Mouse (Mus musculus): ENCODE measurements around the gene Rpap2. TPM values are rescaled to one million over a fixed set of nuclear protein-coding genes. Genes with fewer than 3 reads are reported as not detected.

Gene Rpap2
- polyA plus RNA-seq, 1 experiment from 2014 or later: 14.8 TPM

DNA sequence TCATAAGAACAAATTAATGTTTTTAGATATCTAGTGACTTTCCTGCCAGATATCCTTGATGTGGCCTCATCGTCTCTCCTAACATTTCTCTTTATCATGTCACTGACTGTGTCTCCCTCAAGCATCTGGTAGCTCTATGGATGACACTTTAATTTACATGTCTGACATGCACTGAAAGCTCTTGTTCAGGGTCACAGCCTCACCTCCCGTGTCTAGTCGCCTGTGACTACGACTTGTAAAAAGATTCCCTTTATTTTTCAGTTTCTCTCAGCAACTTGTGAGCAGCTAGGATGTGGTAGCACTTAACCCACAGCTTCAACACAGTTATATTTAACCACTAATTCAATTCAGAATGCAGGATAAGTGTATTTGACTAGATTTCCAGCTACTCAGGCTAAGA, 50.4 kb downstream of the Rpap2 start:
- Histone ChIP-seq H3K9me3 (ENCODE audit: control insufficient read depth, low read length) (no peaks in the 10 kb centered on the region), H3K4me3 (ENCODE audit: control insufficient read depth in 1 of 2, insufficient read depth in 1 of 2, low read depth in 1 of 2, low read length in 2 of 2) (no peak overlapping the region), H3K4me1 (ENCODE audit: control insufficient read depth in 2 of 2, insufficient read depth in 2 of 2, low read length in 2 of 2) (no peaks in the 10 kb centered on the region), H3K9ac (ENCODE audit: low read length) (no peak overlapping the region), H3K36me3 (ENCODE audit: control insufficient read depth, insufficient read depth, low read length) (peaks cover 5% of the 10 kb centered on the region), H3K27me3 (ENCODE audit: control insufficient read depth, insufficient read depth, low read length) (no peaks in the 10 kb centered on the region), H3K27ac (replicated peaks in 1 of 2; ENCODE audit: control insufficient read depth in 1 of 2, insufficient read depth in 1 of 2, low read depth in 2 of 2, low read length in 2 of 2) (no peak overlapping the region), H3K4me2 (ENCODE audit: low read length) (no peak overlapping the region)
- no peak for ATAC-seq (ENCODE audit: insufficient number of reproducible peaks, insufficient read depth, low FRiP score, low read depth)
- WGBS: 83% methylated on average over 4 of the region's 4 CpGs

DNA sequence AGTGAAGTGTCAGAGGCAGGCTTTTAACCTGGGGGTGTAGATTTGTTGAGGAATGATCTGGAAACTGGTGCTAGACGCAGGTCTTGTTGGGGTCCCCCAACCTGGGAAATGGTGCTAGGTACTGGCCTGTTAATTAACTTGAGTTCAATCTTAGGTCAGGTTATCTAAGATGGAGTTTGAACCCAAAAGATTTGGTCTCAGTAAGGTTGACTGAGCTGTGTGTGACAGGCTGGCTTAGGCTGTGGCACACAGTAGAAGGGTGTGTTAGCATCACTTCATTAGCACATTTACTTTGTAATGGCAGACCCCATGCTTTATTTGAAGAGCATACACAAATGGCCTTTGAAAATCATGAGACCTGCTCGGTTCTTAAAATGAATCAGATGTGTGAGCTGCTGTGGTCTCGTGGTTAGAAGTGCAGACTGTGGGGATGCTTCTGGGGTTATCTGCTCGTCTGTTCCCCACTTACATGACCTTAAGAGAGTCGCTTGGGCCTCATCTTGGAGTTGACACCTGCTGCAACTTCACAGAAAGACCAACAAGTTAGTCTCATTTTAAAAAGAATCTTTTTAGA, 51.5 kb downstream of the Rpap2 start:
- 77% methylated on average over 5 of the region's 5 CpGs for WGBS
- no peak overlapping the region for H3K4me2 ChIP-seq (ENCODE audit: low read length)

DNA sequence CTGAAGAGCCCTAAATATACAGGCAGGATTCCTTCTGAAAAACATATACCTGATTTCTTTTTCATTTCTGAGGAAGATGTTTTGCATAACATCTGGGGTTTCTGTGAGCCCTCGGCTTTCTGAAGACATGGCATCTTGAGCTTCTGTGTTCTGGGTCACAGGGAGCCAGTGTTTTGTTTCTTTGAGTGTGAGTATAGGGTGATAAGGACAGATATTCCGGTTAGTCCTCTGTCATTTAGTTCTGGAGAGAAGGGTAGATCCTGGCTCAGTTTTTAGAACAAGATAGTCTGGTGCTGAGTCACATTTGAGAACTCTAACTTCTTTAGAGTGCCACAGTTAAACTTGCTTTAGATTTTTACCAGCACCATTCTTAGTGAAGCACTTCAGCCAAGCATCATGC, 52.5 kb downstream of the Rpap2 start:
- no peaks in the 10 kb centered on the region for H3K36me3 ChIP-seq (ENCODE audit: control insufficient read depth, insufficient read depth, low read length)
- no peak for ATAC-seq (ENCODE audit: insufficient number of reproducible peaks, insufficient read depth, low FRiP score, low read depth)
- WGBS: 50% methylated on average over 2 of the region's 2 CpGs
- H3K9ac ChIP-seq (ENCODE audit: low read length): no peak overlapping the region
- H3K4me3 ChIP-seq (ENCODE audit: control insufficient read depth in 1 of 2, insufficient read depth in 1 of 2, low read depth in 1 of 2, low read length in 2 of 2): no peak overlapping the region
- no peak overlapping the region for H3K4me2 ChIP-seq (ENCODE audit: low read length)
- no peaks in the 10 kb centered on the region for H3K9me3 ChIP-seq (ENCODE audit: control insufficient read depth, low read length)
- no peak overlapping the region for H3K27ac ChIP-seq (replicated peaks in 1 of 2; ENCODE audit: control insufficient read depth in 1 of 2, insufficient read depth in 1 of 2, low read depth in 2 of 2, low read length in 2 of 2)
- H3K4me1 ChIP-seq (ENCODE audit: control insufficient read depth in 2 of 2, insufficient read depth in 2 of 2, low read length in 2 of 2): no peaks in the 10 kb centered on the region
- H3K27me3 ChIP-seq (ENCODE audit: control insufficient read depth, insufficient read depth, low read length): no peaks in the 10 kb centered on the region

More for the DNA sequence above, 51.5 kb downstream of the Rpap2 start:
- no peak overlapping the region for H3K27ac ChIP-seq (replicated peaks in 1 of 2; ENCODE audit: control insufficient read depth in 1 of 2, insufficient read depth in 1 of 2, low read depth in 2 of 2, low read length in 2 of 2)
- ATAC-seq (ENCODE audit: insufficient number of reproducible peaks, insufficient read depth, low FRiP score, low read depth): no peak
- H3K9me3 ChIP-seq (ENCODE audit: control insufficient read depth, low read length): no peaks in the 10 kb centered on the region
- no peaks in the 10 kb centered on the region for H3K4me1 ChIP-seq (ENCODE audit: control insufficient read depth in 2 of 2, insufficient read depth in 2 of 2, low read length in 2 of 2)
- H3K4me3 ChIP-seq (ENCODE audit: control insufficient read depth in 1 of 2, insufficient read depth in 1 of 2, low read depth in 1 of 2, low read length in 2 of 2): no peak overlapping the region
- no peaks in the 10 kb centered on the region for H3K27me3 ChIP-seq (ENCODE audit: control insufficient read depth, insufficient read depth, low read length)
- no peak overlapping the region for H3K9ac ChIP-seq (ENCODE audit: low read length)
- no peaks in the 10 kb centered on the region for H3K36me3 ChIP-seq (ENCODE audit: control insufficient read depth, insufficient read depth, low read length)

DNA sequence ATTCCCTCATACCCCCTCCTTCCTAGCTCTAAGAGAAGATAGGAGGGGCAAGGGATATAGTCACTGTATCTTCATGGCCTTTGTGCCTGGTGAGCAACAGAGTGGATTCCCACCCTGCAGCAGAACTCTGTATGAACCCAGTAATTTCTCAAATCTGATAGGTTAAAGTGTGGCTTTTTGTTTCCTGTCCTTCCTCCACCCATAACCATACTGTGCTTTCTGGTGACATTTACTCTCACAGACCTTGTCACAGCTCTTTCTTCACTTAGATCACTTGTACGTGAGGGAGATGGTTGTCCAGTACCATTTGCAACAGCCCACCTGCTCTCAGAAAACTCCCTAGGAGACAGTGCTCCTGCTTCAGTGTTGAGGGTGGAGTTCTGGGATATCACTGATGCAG, 53.3 kb downstream of the Rpap2 start:
- WGBS: 93% methylated on average over 1 of the region's 1 CpGs
- Histone ChIP-seq H3K4me1 (ENCODE audit: control insufficient read depth in 2 of 2, insufficient read depth in 2 of 2, low read length in 2 of 2) (no peaks in the 10 kb centered on the region), H3K9ac (ENCODE audit: low read length) (no peak overlapping the region), H3K27me3 (ENCODE audit: control insufficient read depth, insufficient read depth, low read length) (no peaks in the 10 kb centered on the region), H3K4me2 (ENCODE audit: low read length) (no peak overlapping the region), H3K27ac (replicated peaks in 1 of 2; ENCODE audit: control insufficient read depth in 1 of 2, insufficient read depth in 1 of 2, low read depth in 2 of 2, low read length in 2 of 2) (no peak overlapping the region), H3K4me3 (ENCODE audit: control insufficient read depth in 1 of 2, insufficient read depth in 1 of 2, low read depth in 1 of 2, low read length in 2 of 2) (no peak overlapping the region), H3K9me3 (ENCODE audit: control insufficient read depth, low read length) (no peaks in the 10 kb centered on the region), H3K36me3 (ENCODE audit: control insufficient read depth, insufficient read depth, low read length) (no peaks in the 10 kb centered on the region)
- no peak for ATAC-seq (ENCODE audit: insufficient number of reproducible peaks, insufficient read depth, low FRiP score, low read depth)

DNA sequence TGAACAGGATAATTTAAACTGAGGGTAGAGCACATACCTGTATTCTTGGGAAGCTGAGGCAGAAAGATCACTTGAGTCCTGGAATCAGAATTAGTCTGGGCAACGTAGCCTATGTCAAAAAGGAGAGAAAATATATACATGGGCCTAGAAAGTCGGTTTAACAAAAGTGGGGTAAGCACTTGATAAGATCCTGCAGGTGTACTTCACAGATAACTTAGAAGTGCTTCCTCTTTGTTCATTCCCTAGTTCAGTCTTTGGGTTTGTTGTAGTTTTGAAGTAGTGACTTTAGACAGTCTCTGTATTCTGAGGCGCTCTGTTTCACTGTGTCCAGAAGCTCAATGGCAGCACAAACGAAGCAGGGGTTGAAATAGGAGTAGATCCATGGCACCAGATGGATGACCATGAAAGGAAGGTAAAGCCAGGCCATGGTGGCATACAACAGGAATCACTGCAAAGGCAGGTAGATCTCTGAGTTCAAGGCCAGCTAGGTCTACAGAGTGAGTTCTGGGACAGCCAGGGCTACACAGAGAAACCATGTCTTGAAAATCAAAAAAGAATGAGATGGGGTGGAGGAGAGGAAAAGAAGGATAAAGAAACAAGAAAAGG, 55.0 kb downstream of the Rpap2 start:
- Histone ChIP-seq H3K27ac (replicated peaks in 1 of 2; ENCODE audit: control insufficient read depth in 1 of 2, insufficient read depth in 1 of 2, low read depth in 2 of 2, low read length in 2 of 2) (no peak overlapping the region), H3K4me1 (ENCODE audit: control insufficient read depth in 2 of 2, insufficient read depth in 2 of 2, low read length in 2 of 2) (no peaks in the 10 kb centered on the region), H3K4me2 (ENCODE audit: low read length) (no peak overlapping the region), H3K9ac (ENCODE audit: low read length) (no peak overlapping the region), H3K36me3 (ENCODE audit: control insufficient read depth, insufficient read depth, low read length) (0 out of 2 replicates have a peak, but pooled peaks cover 8% of the 10 kb centered on the region), H3K27me3 (ENCODE audit: control insufficient read depth, insufficient read depth, low read length) (no peaks in the 10 kb centered on the region), H3K4me3 (ENCODE audit: control insufficient read depth in 1 of 2, insufficient read depth in 1 of 2, low read depth in 1 of 2, low read length in 2 of 2) (no peak overlapping the region), H3K9me3 (ENCODE audit: control insufficient read depth, low read length) (no peaks in the 10 kb centered on the region)
- ATAC-seq (ENCODE audit: insufficient number of reproducible peaks, insufficient read depth, low FRiP score, low read depth): no peak
- WGBS: 83% methylated on average over 4 of the region's 4 CpGs

DNA sequence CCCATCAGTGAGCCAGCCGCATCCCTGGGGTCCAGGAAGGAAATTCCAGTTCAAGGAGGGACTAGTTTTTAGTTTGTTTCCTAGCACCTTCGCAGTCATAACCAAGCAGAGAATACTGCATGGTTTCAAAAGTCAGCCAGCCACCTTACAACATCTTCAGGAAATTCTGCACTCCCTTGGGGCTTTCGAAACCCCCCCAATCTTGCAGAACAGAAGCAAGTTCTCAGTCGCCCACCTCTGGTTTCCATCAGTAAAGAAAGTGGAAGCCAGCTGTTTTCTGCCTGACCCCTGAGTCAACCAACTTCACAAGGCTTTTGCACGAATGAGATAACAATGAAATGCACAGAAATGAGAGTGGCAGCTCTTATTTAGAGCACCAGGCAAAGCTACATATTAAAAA, 81.2 kb downstream of the Rpap2 start:
- H3K9me3 ChIP-seq (ENCODE audit: control insufficient read depth, low read length): no peaks in the 10 kb centered on the region
- WGBS: 46% methylated on average over 5 of the region's 5 CpGs

DNA sequence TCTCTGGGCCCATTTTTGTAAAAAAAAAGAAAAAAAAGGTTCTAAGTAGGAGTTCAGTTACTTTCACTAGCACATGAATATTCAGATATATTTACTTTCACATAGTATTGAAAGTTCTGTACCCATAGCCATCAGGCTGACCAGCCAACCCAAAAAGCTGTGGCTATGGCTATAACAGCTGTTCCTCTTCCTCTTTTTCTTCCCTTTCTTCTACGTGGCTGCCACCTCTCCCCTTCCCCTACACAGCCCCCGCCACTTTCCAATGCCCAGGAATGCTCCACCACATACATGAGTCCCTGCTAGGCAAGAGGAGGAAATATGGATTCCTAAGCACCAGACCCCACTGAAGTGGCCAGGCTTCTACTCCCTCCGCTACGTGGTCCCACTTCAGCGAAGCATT, 84.1 kb downstream of the Rpap2 start:
- no peak overlapping the region for H3K27ac ChIP-seq (replicated peaks in 1 of 2; ENCODE audit: control insufficient read depth in 1 of 2, insufficient read depth in 1 of 2, low read depth in 2 of 2, low read length in 2 of 2)
- peaks cover 0 to 3% of the 10 kb centered on the region in 2 experiments; a peak in 2 of 4 replicates for H3K4me1 ChIP-seq (ENCODE audit: control insufficient read depth in 2 of 2, insufficient read depth in 2 of 2, low read length in 2 of 2)
- 78% methylated on average over 5 of the region's 5 CpGs for WGBS
- H3K4me2 ChIP-seq (ENCODE audit: low read length): no peak overlapping the region
- no peaks in the 10 kb centered on the region for H3K36me3 ChIP-seq (ENCODE audit: control insufficient read depth, insufficient read depth, low read length)
- no peak for ATAC-seq (ENCODE audit: insufficient number of reproducible peaks, insufficient read depth, low FRiP score, low read depth)
- H3K27me3 ChIP-seq (ENCODE audit: control insufficient read depth, insufficient read depth, low read length): no peaks in the 10 kb centered on the region
- H3K9me3 ChIP-seq (ENCODE audit: control insufficient read depth, low read length): no peaks in the 10 kb centered on the region
- no peak overlapping the region for H3K9ac ChIP-seq (ENCODE audit: low read length)
- H3K4me3 ChIP-seq (ENCODE audit: control insufficient read depth in 1 of 2, insufficient read depth in 1 of 2, low read depth in 1 of 2, low read length in 2 of 2): no peak overlapping the region

More for the DNA sequence above, 81.2 kb downstream of the Rpap2 start:
- no peak overlapping the region for H3K4me2 ChIP-seq (ENCODE audit: low read length)
- H3K9ac ChIP-seq (ENCODE audit: low read length): no peak overlapping the region
- ATAC-seq (ENCODE audit: insufficient number of reproducible peaks, insufficient read depth, low FRiP score, low read depth): no peak
- no peak overlapping the region for H3K4me3 ChIP-seq (ENCODE audit: control insufficient read depth in 1 of 2, insufficient read depth in 1 of 2, low read depth in 1 of 2, low read length in 2 of 2)
- no peak overlapping the region for H3K27ac ChIP-seq (replicated peaks in 1 of 2; ENCODE audit: control insufficient read depth in 1 of 2, insufficient read depth in 1 of 2, low read depth in 2 of 2, low read length in 2 of 2)
- no peaks in the 10 kb centered on the region for H3K36me3 ChIP-seq (ENCODE audit: control insufficient read depth, insufficient read depth, low read length)
- H3K4me1 ChIP-seq (ENCODE audit: control insufficient read depth in 2 of 2, insufficient read depth in 2 of 2, low read length in 2 of 2): peaks cover 0 to 3% of the 10 kb centered on the region in 2 experiments; a peak in 2 of 4 replicates
- no peaks in the 10 kb centered on the region for H3K27me3 ChIP-seq (ENCODE audit: control insufficient read depth, insufficient read depth, low read length)

DNA sequence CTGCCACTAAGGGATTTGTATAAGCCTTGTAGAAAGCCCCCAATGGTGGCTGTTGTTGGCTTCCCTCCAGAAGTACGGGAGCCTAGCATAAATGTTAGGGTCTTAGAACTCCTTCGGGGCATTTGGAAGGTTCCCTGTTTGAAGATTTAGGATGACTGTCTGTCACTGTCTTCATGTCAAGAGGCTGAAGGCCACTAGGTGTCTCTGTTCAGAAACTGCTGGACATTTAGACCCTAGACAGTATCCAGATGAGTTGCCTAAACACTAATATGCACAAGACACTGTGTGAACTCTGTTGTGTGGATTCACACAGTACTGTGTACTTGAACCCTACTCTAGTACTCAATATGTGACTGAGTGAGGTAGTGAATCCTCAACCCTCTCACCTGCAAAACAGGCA, 87.2 kb downstream of the Rpap2 start:
- Histone ChIP-seq H3K27me3 (ENCODE audit: control insufficient read depth, insufficient read depth, low read length) (0 out of 2 replicates have a peak, but pooled peaks cover 5% of the 10 kb centered on the region), H3K27ac (replicated peaks in 1 of 2; ENCODE audit: control insufficient read depth in 1 of 2, insufficient read depth in 1 of 2, low read depth in 2 of 2, low read length in 2 of 2) (no peak overlapping the region), H3K4me1 (ENCODE audit: control insufficient read depth in 2 of 2, insufficient read depth in 2 of 2, low read length in 2 of 2) (peaks cover 3 to 6% of the 10 kb centered on the region in 2 experiments; a peak in 2 of 4 replicates), H3K4me2 (ENCODE audit: low read length) (no peak overlapping the region), H3K9ac (ENCODE audit: low read length) (no peak overlapping the region), H3K4me3 (ENCODE audit: control insufficient read depth in 1 of 2, insufficient read depth in 1 of 2, low read depth in 1 of 2, low read length in 2 of 2) (no peak overlapping the region), H3K36me3 (ENCODE audit: control insufficient read depth, insufficient read depth, low read length) (no peaks in the 10 kb centered on the region), H3K9me3 (ENCODE audit: control insufficient read depth, low read length) (no peaks in the 10 kb centered on the region)
- no peak for ATAC-seq (ENCODE audit: insufficient number of reproducible peaks, insufficient read depth, low FRiP score, low read depth)
- 70% methylated on average over 2 of the region's 2 CpGs for WGBS

Measured in heart, embryonic 14.5 days (tissue).